Mouse (Mus musculus) forebrain, postnatal 0 days (tissue): ENCODE results near the gene Nedd8. TPM values are rescaled to one million over a fixed set of nuclear protein-coding genes. Genes with fewer than 3 reads are reported as not detected.

ENCODE experiments used
- ATAC-seq: fragments of 200-750 bp; cut with Nextera tagmentation; 2 replicates; pipeline ENCODE4 v1.8.0; 2017; ENCODE audit warnings: mild to moderate bottlenecking, moderate library complexity
- DNase-seq: peaks from one replicate; pipeline ENCODE4 v3.0.0-alpha.2; 2015
- H3K27ac ChIP-seq: fragments of 300-500 bp; sonication (generic); 2 replicates; pipeline ENCODE4 v1.5.1; 2014; ENCODE audit warnings: low read depth, mild to moderate bottlenecking, antibody characterized with exemption, low read length, moderate library complexity, mixed read lengths
- H3K27me3 ChIP-seq: fragments of 300-500 bp; sonication (generic); 2 replicates; pipeline ENCODE4 v1.6.1; 2014; ENCODE audit warnings: mild to moderate bottlenecking, low read length, mixed read lengths; ENCODE audit not compliant: insufficient read depth
- H3K36me3 ChIP-seq: fragments of 300-500 bp; sonication (generic); 2 replicates; pipeline ENCODE4 v1.6.1; 2014; ENCODE audit warnings: mild to moderate bottlenecking, moderate library complexity; ENCODE audit not compliant: insufficient read depth
- H3K4me1 ChIP-seq: fragments of 300-500 bp; sonication (generic); 2 replicates; pipeline ENCODE4 v1.6.1; 2014; ENCODE audit warnings: antibody characterized with exemption; ENCODE audit not compliant: insufficient read depth
- H3K4me2 ChIP-seq: fragments of 300-500 bp; sonication (generic); 2 replicates; pipeline ENCODE4 v1.6.1; 2014; ENCODE audit warnings: low read depth, mild to moderate bottlenecking, moderate library complexity
- H3K4me3 ChIP-seq: fragments of 300-500 bp; sonication (generic); 2 replicates; pipeline ENCODE4 v1.5.1; 2014; ENCODE audit warnings: low read depth, low read length, mixed read lengths
- H3K9ac ChIP-seq: fragments of 300-500 bp; sonication (generic); 2 replicates; pipeline ENCODE4 v1.6.1; 2014; ENCODE audit warnings: mild to moderate bottlenecking
- H3K9me3 ChIP-seq: fragments of 300-500 bp; sonication (generic); 2 replicates; pipeline ENCODE4 v1.6.1; 2016; ENCODE audit warnings: low read length
- CTCF ChIP-seq: sonication (generic); IDR thresholded peaks from 2 replicates; pipeline ENCODE4 v1.5.1; 2016; ENCODE audit warnings: antibody characterized with exemption, control low read depth, low read depth
- WGBS: fragments of 180-500 bp; shearing (Covaris S2); extraction: QIAGEN DNeasy Blood & Tissue Kit; methylation state at CpG from one replicate; pipeline ENCODE4 v1.1.7; 2014; 5-methylcytosine and 5-hydroxymethylcytosine counted together
- polyA plus RNA-seq: library from polyadenylated mRNA; unstranded; fragments of >200 nt; fragmentation: Nextera tagmentation; extraction: Ambion mirVana; gene quantifications from 2 replicates; pipeline ENCODE4 v1.2.1, GENCODE M21; 2015
- total RNA-seq: library from RNA; depleted of rRNA; stranded (reverse); fragments of >200 nt; gene quantifications from 2 replicates; pipeline ENCODE4 v1.2.3, GENCODE M21; 2014

Nedd8 gene
- total and polyA plus RNA-seq, 2 experiments from 2014 or later: 132 to 593 TPM

- H3K9ac ChIP-seq: no peak overlapping the region
- H3K27ac ChIP-seq: no peak overlapping the region
- ATAC-seq (no peak), DNase-seq (no peak)
- no peak for TF ChIP-seq CTCF
- no peaks in the 10 kb centered on the region for H3K27me3 ChIP-seq
- whole genome bisulfite sequencing: 59% methylated on average over 9 of the region's 9 CpGs
- H3K4me1 ChIP-seq: no peaks in the 10 kb centered on the region
- H3K36me3 ChIP-seq: no peaks in the 10 kb centered on the region
- H3K4me2 ChIP-seq: no peak overlapping the region
- no peak overlapping the region for H3K4me3 ChIP-seq
- no peaks in the 10 kb centered on the region for H3K9me3 ChIP-seq
These were observed 29.2 kb upstream of the Nedd8 start for GRCm38 (mm10) chr14:55701131-55701530.

DNA sequence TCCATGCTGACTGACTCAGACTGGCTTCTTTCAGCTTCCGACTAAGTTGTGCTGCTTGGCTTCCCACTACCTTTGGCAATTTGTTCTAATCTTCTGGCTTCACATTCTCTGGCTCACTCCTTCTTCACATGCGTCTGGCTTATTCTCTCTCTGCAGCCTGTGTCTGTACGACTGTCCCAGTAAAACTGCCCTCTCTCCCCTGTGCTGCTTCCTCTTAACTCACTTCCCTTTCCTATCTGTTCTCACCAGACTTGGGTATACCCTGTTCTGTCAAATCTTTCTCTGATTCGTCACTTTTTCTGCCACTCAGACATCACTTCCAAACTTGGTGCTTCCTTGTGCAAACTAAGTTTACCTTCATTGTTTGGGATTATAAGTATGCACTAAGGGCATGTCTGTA is 25.3 kb upstream of the Nedd8 start:
- DNase-seq: no peak
- no peaks in the 10 kb centered on the region for H3K9me3 ChIP-seq
- WGBS: 81% methylated on average over 4 of the region's 4 CpGs
- H3K9ac ChIP-seq: no peak overlapping the region
- H3K27me3 ChIP-seq: no peaks in the 10 kb centered on the region
- no peaks in the 10 kb centered on the region for H3K36me3 ChIP-seq
- no peak for TF ChIP-seq CTCF
- H3K4me3 ChIP-seq: no peak overlapping the region
- no peaks in the 10 kb centered on the region for H3K4me1 ChIP-seq
- no peak for ATAC-seq
- no peak overlapping the region for H3K4me2 ChIP-seq
- H3K27ac ChIP-seq: no peak overlapping the region

GRCm38 (mm10) chr14:55689433-55689832 is 17.5 kb upstream of the Nedd8 start:
- no peak for TF ChIP-seq CTCF
- Histone ChIP-seq H3K27ac (no peak overlapping the region), H3K27me3 (no peaks in the 10 kb centered on the region), H3K4me1 (no peaks in the 10 kb centered on the region), H3K36me3 (no peaks in the 10 kb centered on the region), H3K9ac (no peak overlapping the region), H3K9me3 (no peaks in the 10 kb centered on the region), H3K4me2 (no peak overlapping the region), H3K4me3 (no peak overlapping the region)
- DNase-seq: no peak
- 80% methylated on average over 10 of the region's 10 CpGs for WGBS
- ATAC-seq: no peak

- peak overlapping the region; percentile 96 for H3K4me2 ChIP-seq
- 10% methylated on average over 3 of the region's 3 CpGs for WGBS
- peaks cover 8% of the 10 kb centered on the region; the same call in 1 of the 2 replicates for H3K4me1 ChIP-seq
- peaks cover 26% of the 10 kb centered on the region for H3K36me3 ChIP-seq
- no peaks in the 10 kb centered on the region for H3K27me3 ChIP-seq
- DNase-seq (no peak), ATAC-seq (peak; percentile 13; the same call in 1 of the 2 replicates)
- H3K27ac ChIP-seq: peak overlapping the region; percentile 16; the same call in 1 of the 2 replicates
- peak overlapping the region; percentile 70 for H3K4me3 ChIP-seq
- TF ChIP-seq CTCF: no peak
- H3K9ac ChIP-seq: no peak overlapping the region; the same call in 1 of the 2 replicates
- no peaks in the 10 kb centered on the region for H3K9me3 ChIP-seq
These were observed 10.2 kb upstream of the Nedd8 start for GRCm38 (mm10) chr14:55682118-55682493.

- H3K4me2 ChIP-seq: peak within 1 kb of the TSS; percentile 96
- H3K4me3 ChIP-seq: peak within 1 kb of the TSS; percentile 70
- TF ChIP-seq CTCF: peak; percentile 85
- peak within 1 kb of the TSS; percentile 77 for H3K27ac ChIP-seq
- DNase-seq (peak; percentile 99), ATAC-seq (peak; percentile 99)
- no peaks in the 10 kb centered on the region for H3K9me3 ChIP-seq
- H3K9ac ChIP-seq: peak within 1 kb of the TSS; percentile 65
- H3K27me3 ChIP-seq: no peaks in the 10 kb centered on the region
- H3K36me3 ChIP-seq: peaks cover 33% of the 10 kb centered on the region
- peaks cover 8% of the 10 kb centered on the region; the same call in 1 of the 2 replicates for H3K4me1 ChIP-seq
- WGBS: under 1% methylated on average over 66 of the region's 66 CpGs
These were observed 9.5 kb upstream of the Nedd8 start, which contains the start of gene Tinf2 for GRCm38 (mm10) chr14:55681160-55682117. Gene Tinf2 (minus strand): TSS chr14:55681820.

- Histone ChIP-seq H3K36me3 (peaks cover 35% of the 10 kb centered on the region), H3K9ac (no peak overlapping the region), H3K9me3 (no peaks in the 10 kb centered on the region), H3K4me1 (peaks cover 14% of the 10 kb centered on the region), H3K27ac (no peak overlapping the region), H3K27me3 (no peaks in the 10 kb centered on the region), H3K4me3 (no peak overlapping the region), H3K4me2 (no peak overlapping the region)
- no peak for TF ChIP-seq CTCF
- no peak for DNase-seq
- WGBS: 89% methylated on average over 4 of the region's 4 CpGs
- ATAC-seq: no peak
These were observed 5.7 kb upstream of the Nedd8 start for GRCm38 (mm10) chr14:55677615-55678014.

DNA sequence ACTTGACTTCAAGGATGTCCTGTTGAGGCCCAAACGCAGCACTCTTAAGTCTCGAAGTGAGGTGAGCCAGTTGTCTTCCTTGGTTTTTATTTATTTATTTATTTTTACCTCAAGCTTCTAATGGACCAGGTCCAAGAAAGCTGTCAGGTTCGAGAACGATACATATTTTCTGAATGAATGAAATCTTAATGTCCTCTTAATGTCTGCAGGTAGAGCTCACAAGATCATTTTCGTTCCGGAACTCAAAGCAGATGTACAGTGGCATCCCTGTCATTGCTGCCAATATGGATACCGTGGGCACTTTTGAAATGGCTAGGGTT is 777 bp upstream of the Nedd8 start:
- H3K36me3 ChIP-seq: peaks cover 15% of the 10 kb centered on the region
- no peak for DNase-seq
- H3K4me1 ChIP-seq: peaks cover 16% of the 10 kb centered on the region
- peak overlapping the region; percentile 89; the same call in 1 of the 2 replicates for H3K27ac ChIP-seq
- no peak for ATAC-seq
- H3K9me3 ChIP-seq: no peaks in the 10 kb centered on the region
- H3K27me3 ChIP-seq: no peaks in the 10 kb centered on the region
- peak overlapping the region; percentile 65 for H3K9ac ChIP-seq
- 79% methylated on average over 7 of the region's 7 CpGs for WGBS
- peak overlapping the region; percentile 83 for H3K4me2 ChIP-seq
- no peak for TF ChIP-seq CTCF
- peak overlapping the region; percentile 85 for H3K4me3 ChIP-seq
